Mouse (Mus musculus) mesoderm, embryonic 11.5 days (tissue): Measurements from ENCODE around the gene Spib.

Experiments used
- DNase-seq: peaks from one replicate; pipeline ENCODE4 v3.0.0-alpha.2; 2012; ENCODE audit warnings: low read depth, low spot score

Gene Spib

DNA sequence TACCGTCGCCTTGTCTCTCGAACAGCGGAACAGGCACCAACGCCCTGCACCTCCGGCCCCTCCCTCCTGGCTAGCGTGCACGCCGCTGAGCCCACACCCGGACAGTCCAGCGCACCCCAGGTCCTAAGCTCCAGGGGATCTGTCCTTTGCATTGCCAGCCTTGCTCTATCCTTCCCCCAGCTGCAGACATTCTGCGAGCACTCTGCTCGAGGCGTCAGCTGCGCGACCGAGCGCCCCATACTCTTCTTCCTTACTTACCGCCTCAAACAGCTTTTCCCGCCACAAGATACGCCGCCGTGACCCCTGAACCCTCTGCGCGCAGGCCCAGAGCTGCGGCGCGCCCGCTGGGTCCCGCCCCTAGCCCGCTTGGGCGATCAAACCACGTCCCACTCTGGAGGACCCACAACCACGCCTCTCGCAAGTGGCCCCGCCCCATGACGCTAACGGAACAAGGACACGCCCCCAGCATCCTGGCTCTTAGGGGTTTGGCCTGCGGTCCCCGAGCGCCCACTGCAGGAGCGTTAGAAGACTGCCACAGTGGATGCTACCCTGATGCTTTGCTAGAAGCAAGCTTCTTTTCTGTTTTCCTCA, 16.7 kb upstream of the Spib start, which contains the start of gene Pold1:
Gene Pold1 (minus strand): TSS at position 353 of the 591 bp plus-strand sequence.
- DNase-seq = peak; percentile 99

GRCm38 (mm10) chr7:44547725-44548124, 15.9 kb upstream of the Spib start:
- DNase-seq = no peak

- no peak for DNase-seq
These were observed 15.2 kb upstream of the Spib start for GRCm38 (mm10) chr7:44547041-44547440.

GRCm38 (mm10) chr7:44546274-44546673, 14.4 kb upstream of the Spib start:
- no peak for DNase-seq

- DNase-seq = no peak
These were observed 11.2 kb upstream of the Spib start for GRCm38 (mm10) chr7:44543071-44543470.

DNA sequence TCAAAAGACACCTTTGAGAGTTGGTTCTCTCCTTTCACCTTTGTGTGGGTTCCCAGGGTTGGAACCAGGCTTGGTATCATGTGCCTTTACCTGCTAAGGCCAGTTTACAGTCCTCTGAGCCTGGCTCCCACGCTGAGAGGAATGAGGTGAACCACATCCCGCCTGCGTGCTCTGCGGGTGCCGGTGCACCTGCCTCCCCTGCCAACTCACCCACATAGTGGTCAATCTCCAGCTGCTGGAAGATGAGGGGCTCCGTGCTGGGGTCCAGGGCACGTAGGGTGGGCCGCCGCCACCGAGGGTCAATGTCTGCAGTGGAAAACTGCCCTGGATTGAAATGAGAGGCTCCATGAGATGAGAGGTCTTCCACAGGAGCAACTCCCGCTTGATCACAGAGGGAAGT, 10.7 kb upstream of the Spib start:
- no peak for DNase-seq

DNA sequence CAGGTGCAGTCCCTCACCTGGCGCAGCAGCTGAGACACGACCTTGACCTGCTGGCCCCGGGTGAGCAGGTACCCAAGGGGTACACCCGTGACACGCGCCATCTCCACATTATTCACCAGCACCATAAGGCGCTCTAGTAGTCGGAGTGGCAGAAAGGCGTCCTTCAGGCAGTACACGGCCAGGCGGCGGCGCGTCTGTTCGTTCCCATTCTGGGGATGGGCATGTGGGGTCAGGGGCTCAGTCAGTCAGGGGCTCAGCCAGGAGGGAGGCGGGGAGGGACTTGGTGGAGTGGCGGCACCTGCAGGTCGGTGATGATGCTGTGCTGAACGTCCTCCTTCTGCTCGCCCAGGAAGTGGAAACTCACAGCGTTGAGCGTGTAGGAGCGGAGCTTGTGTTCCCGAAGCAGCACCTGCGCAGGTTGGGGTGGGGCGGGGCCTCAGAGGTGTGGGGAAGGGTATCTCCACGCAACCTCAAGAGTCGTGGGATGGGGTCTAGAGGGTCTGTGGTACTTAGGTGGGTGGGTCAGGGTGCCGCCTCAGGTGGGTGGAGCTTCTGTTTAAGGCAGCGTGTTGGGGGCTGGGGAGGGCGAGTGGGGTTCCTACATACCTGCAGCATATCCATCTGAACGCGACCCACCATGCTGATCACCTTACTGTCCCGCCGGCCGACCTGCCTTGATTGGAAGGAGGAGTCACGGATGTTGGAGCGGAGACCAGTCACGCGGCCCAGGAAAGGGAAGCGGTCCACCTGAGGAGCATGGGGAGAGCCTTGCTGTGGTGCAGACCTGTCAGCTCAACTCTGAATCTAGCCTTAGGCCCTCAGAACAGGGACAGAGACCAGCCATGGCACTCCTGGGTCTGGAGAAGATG, 7.1 kb upstream of the Spib start:
- no peak for DNase-seq

DNA sequence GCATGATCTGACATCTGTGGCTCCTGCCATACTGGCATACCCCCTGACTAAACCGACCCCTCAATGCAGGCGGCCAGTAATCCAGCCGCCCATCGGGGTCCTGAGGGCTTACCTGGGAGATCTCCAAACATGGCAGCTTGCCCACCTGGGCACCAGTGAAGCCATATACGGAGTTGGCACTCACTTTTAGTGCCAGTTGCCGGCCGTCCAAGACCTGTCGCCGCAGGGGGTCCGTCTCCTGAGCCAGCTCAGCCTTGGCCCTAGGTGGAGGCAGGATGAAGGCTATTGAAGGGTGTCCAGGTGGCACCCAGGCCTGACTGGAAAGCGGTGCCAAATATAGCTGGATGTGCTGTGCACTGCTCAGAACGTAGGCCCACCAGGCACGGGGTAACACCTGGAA, 5.6 kb upstream of the Spib start:
- DNase-seq = no peak

- DNase-seq = no peak
These were observed 5.1 kb upstream of the Spib start for GRCm38 (mm10) chr7:44537009-44537408.

DNA sequence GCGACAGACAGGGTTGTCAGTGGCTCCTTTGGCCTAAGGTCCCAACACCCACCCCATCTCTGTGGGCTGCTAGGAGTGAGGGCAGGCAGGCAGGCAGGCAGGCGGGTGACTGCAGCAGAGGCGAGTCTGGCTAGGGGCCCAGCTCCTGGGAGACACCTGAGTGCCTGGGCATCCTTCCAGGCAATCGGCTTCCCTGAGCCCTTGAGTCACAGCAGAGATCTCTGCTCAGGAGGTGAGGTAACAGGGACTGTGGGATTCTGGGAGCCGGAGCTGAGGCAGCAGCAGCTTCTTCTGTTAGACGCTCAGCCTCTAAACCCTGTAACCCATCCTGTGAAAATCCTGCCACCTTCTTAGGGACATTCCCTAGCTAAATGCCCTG, 4.7 kb upstream of the Spib start:
- no peak for DNase-seq

DNA sequence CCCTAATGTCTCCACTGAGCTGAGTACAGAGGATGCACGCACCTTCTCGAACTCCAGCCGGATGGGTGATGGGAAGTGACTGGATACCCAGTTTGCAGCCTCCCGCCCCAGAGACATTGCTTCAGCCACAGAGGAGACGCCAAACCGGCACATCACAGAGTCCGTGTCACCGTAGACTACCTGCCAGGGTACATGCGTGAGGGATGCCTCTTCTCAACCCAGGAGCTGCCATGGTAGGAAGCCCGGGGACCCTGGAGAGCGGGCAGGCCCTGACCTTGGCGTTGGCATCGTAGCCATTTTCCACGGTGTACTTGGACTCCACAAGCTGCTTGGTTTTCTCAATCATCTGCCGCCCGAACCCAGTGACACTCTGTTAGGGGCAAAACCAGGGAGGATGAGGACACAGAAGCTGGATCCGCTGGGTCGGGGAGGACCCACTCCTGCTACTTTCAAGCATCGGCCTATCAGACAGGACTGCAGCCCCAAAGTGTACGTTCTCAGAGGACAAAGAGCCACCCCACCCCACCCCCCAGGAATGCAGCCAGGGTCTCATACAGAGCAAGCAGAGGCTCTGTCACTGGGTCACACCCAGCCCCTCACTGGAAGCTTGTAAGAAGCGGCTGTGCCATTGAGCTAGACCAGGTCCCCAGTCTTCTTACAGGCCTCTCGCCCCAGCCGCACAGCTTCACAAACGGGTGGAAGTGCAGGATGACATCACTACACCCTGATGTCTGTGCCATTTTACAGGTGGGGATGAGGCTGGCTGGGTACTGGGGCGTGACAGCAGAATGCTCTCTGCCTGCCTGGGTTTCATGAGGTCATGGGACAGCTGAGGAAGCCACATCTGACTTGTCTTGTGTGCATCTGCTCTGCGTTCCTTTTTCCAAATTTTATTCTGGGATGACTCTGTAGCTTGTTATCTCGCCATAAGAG, 4.1 kb upstream of the Spib start:
- DNase-seq = no peak

DNA sequence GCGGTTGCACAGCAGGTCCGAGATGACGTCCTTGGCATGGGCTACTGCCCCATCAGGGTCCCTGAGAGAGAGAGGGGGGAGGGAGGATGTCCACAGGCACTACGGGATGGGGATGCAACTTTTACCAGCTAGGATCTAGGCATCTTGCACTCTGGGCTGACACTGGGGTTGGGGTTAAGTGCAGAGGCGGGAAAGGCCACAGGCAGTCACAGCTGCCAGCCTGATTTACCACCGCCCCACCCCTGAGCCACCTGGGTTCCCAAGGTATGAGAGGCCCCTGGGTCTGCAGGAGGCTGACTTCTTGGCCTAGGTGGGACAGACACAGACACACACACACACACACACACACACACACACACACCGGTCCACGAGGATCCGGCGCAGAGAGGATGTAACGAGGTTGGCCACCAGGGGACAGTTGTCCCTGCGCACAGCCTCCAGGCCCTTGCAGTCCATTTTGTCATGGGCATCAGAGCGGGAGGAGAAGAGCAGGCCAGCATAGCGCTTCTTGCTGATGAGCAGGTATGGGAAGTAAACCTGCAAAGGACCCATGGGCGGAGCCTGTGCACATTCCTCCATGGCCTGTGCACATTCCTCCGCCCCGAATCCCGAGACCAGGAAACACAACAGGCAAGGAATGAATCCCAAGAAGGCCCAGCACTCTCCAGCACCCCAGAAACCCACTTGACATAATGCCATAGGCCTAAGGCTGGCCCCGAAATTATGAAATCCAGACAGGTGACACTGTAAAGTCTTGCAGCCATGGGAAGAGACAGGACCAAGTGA, 3.0 kb upstream of the Spib start:
- DNase-seq = no peak

GRCm38 (mm10) chr7:44534242-44534641, 2.4 kb upstream of the Spib start:
- no peak for DNase-seq

DNA sequence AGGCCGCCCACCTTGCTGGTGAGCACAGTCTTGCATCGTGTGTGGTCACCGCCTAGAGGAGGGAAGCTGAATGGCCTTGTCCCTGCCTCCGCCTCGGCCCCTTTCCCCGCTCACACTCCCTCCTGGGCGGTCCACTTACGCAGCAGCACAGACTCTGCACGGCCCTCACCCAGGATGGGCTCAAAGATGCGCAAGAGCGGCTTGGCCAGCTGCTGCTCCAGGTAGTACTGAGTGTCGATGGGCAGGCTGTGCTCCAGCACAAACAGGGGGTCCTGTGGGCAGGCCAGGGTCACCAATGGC, 1.8 kb upstream of the Spib start:
- DNase-seq = no peak

GRCm38 (mm10) chr7:44532918-44533745, 1.3 kb upstream of the Spib start:
- no peak for DNase-seq

DNA sequence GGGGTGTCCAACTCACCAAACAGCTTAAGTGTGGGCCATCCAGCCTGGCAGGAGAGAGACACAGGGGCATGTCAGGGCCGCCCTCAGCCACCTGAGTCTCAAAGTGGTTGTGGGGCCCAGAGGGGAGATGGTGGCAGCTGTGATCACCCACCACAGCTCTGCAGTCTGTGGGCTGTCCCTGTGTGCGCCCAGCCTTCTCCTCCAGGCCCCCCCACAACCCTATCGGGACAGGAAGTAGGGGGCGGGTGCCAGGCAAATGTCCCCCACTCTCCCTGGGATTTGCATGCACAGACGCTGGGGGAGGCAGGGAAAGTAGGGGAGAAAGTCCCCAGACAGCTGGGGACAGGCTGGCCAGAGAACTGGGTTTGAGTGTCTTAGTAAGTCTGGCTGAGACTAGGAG, 664 bp downstream of the Spib start:
- no peak for DNase-seq

DNA sequence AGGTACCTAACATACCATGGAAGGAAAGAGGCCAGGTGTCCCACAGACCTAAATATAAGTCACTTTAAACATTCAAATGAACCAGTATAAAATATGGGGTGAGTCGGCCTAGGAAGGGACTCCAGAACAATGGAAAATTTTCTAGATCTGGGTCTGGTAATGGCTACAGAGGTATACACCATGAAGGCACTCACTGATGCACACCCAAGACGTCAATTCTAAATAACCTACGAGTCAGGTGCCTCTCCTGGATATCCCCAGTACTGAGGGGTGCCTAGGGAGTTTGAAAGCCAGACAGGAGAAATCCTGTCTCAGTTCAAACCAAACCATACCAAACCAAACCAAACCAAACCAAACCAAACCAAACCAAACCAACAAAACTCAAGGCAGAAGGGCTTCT, 1.4 kb downstream of the Spib start:
- no peak for DNase-seq

DNA sequence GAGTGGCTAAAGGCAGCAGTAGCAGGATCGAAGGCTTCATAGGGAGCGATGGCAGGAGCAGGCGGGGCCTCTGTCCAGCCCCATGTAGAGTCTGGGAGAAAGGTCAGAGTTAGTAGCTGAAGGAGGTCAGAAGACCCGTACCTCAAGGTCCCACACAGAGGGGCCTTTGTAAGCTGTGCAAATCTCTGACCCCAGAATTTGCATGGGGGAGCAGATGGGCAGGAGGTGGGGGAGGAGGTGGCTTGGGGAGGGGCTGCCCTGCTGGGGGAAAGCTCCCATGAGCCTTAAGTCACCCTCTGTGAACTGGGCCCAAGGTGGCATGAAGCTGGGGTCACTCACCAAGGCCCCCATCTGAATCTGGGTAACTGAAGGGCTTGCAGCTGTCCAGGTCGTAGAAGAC, 2.4 kb downstream of the Spib start:
- no peak for DNase-seq

- DNase-seq = peak; percentile 77
These were observed 4.1 kb downstream of the Spib start for GRCm38 (mm10) chr7:44527483-44528398.
